Mouse (Mus musculus): ENCODE data around the gene Fam117a. TPM values are rescaled to one million over a fixed set of nuclear protein-coding genes. Genes with fewer than 3 reads are reported as not detected.

Fam117a gene
- total and polyA plus RNA-seq, 3 experiments, result 49.9 to 116 TPM; not detected in 1

- peak; percentile 97 for TF ChIP-seq RCOR1 (IDR thresholded peaks at IDR 0.05; ENCODE audit: low read depth, low read length)
- TF ChIP-seq GABPA (IDR thresholded peaks at IDR 0.05; ENCODE audit: low read depth, low read length), result peak; percentile 55
- TF ChIP-seq POLR2A (IDR thresholded peaks at IDR 0.05; ENCODE audit: control insufficient read depth in 1 of 2, insufficient read depth in 1 of 2, low read depth in 1 of 2, low read length in 2 of 2, poor library complexity in 1 of 2), result no peak; a peak in 2 of 4 replicates
- TF ChIP-seq KAT2A (conservative IDR thresholded peaks at IDR 0.05; ENCODE audit: low read depth, low read length), result peak; percentile 40; the same call in 1 of the 2 replicates
- TF ChIP-seq MAZ (IDR thresholded peaks at IDR 0.05; ENCODE audit: low read depth, low read length), result peak; percentile 88
Observed at GRCm38 (mm10) chr11:95356469-95357273, 19.9 kb downstream of the Fam117a start (continued).

- Histone ChIP-seq H3K27me3 (ENCODE audit: control insufficient read depth in 1 of 2, insufficient read depth in 2 of 2, low read length in 2 of 2) (no peaks in the 10 kb centered on the region), H3K36me3 (ENCODE audit: control insufficient read depth in 1 of 2, insufficient read depth in 2 of 2, low read length in 2 of 2) (peaks cover 18 to 46% of the 10 kb centered on the region in 2 experiments), H3K27ac (ENCODE audit: control insufficient read depth, low read depth, low read length) (peak overlapping the region; percentile 93; the same call in 1 of the 2 replicates), H3K9ac (ENCODE audit: control insufficient read depth, low read depth, low read length, poor library complexity, severe bottlenecking) (no peak overlapping the region), H3K4me1 (ENCODE audit: control insufficient read depth in 1 of 2, insufficient read depth in 2 of 2, low read length in 2 of 2) (peaks cover 40 to 47% of the 10 kb centered on the region in 2 experiments), H3K4me3 (ENCODE audit: control insufficient read depth in 1 of 2, insufficient read depth in 1 of 2, low read depth in 2 of 2, low read length in 2 of 2) (no peak overlapping the region), H3K79me2 (ENCODE audit: control insufficient read depth, insufficient read depth, low read length, poor library complexity) (no peaks in the 10 kb centered on the region), H3K9me3 (replicated peaks; ENCODE audit: insufficient read depth, low read length) (no peaks in the 10 kb centered on the region)
- DNase-seq (ENCODE audit: low read depth, low spot score), result no peak
- no peak for TF ChIP-seq MAFK (IDR thresholded peaks at IDR 0.05; ENCODE audit: borderline replicate concordance, low read depth, low read length)
- TF ChIP-seq ETS1 (IDR thresholded peaks at IDR 0.05; ENCODE audit: low read depth, low read length), result peak; percentile 80
- TF ChIP-seq MAZ (IDR thresholded peaks at IDR 0.05; ENCODE audit: low read depth, low read length), result no peak
- peak; percentile 96 for TF ChIP-seq TCF12 (IDR thresholded peaks at IDR 0.05; ENCODE audit: low read depth, low read length)
- no peak for TF ChIP-seq ZC3H11A (IDR thresholded peaks at IDR 0.05; ENCODE audit: low read depth, low read length)
- TF ChIP-seq POLR2A (IDR thresholded peaks at IDR 0.05; ENCODE audit: control insufficient read depth in 1 of 2, insufficient read depth in 1 of 2, low read depth in 1 of 2, low read length in 2 of 2, poor library complexity in 1 of 2), result no peak
- no peak for TF ChIP-seq KAT2A (conservative IDR thresholded peaks at IDR 0.05; ENCODE audit: low read depth, low read length)
- no peak for TF ChIP-seq NELFE (IDR thresholded peaks at IDR 0.05; ENCODE audit: low read depth, low read length)
- no peak for TF ChIP-seq MAX (IDR thresholded peaks at IDR 0.05; ENCODE audit: low read length)
- peak; percentile 22; the same call in 1 of the 2 replicates for TF ChIP-seq TAL1 (IDR thresholded peaks at IDR 0.05; ENCODE audit: low read length)
- TF ChIP-seq GATA1 (IDR thresholded peaks at IDR 0.05; ENCODE audit: low read depth, low read length), result peak; percentile 46; the same call in 1 of the 2 replicates
- TF ChIP-seq MXI1 (IDR thresholded peaks at IDR 0.05; ENCODE audit: low read depth, low read length), result peak; percentile 16; the same call in 1 of the 2 replicates
- peak; percentile 26 to 61; a peak in 3 of 4 replicates for TF ChIP-seq EP300 (IDR thresholded peaks at IDR 0.05; ENCODE audit: low read depth in 1 of 2, low read length in 2 of 2)
- no peak for TF ChIP-seq HCFC1 (IDR thresholded peaks at IDR 0.05; ENCODE audit: low read depth, low read length)
- no peak for TF ChIP-seq CTCF (IDR thresholded peaks at IDR 0.05 in 2 of 3, conservative IDR thresholded peaks at IDR 0.05 in 1 of 3; ENCODE audit: control insufficient read depth in 1 of 3, insufficient read depth in 1 of 3, low read depth in 2 of 3, low read length in 3 of 3, poor library complexity in 1 of 3, severe bottlenecking in 1 of 3)
- 0 out of 2 replicates have a peak, but pooled peaks have one; percentile 11 for TF ChIP-seq RCOR1 (IDR thresholded peaks at IDR 0.05; ENCODE audit: low read depth, low read length)
- TF ChIP-seq ZMIZ1 (IDR thresholded peaks at IDR 0.05; ENCODE audit: low read depth, low read length), result 0 out of 2 replicates have a peak, but pooled peaks have one; percentile 37
- no peak for TF ChIP-seq UBTF (IDR thresholded peaks at IDR 0.05; ENCODE audit: borderline replicate concordance, insufficient read depth, low read depth, low read length)
- peak; percentile 22; the same call in 1 of the 2 replicates for TF ChIP-seq SIN3A (IDR thresholded peaks at IDR 0.05; ENCODE audit: low read length)
Observed at GRCm38 (mm10) chr11:95358263-95358662, 21.4 kb downstream of the Fam117a start.
